ENCODE assay signal across 8 mouse cellular contexts in genomic region chr12:86883019-86883279, GRCm38 (mm10). TPM values are rescaled to one million over a fixed set of nuclear protein-coding genes. Genes with fewer than 3 reads are reported as not detected.
A peak's percentile ranks its signal among the peaks of the same experiment; 100 is the strongest.
DNase-seq lines count a peak whose midpoint lies in the region; ATAC-seq and TF ChIP-seq lines count a peak whose summit lies in the region.

No protein-coding gene starts in this region.

- peaks cover 60% of the 10 kb centered on the region for H3K79me2 ChIP-seq in myocyte (ENCODE audit: control insufficient read depth, insufficient read depth)

- no peak for ATAC-seq in embryonic facial prominence, embryonic 11.5 days (replicated peaks; ENCODE audit: insufficient number of reproducible peaks, low FRiP score, low TSS enrichment, low read depth)
- ATAC-seq in hindbrain, postnatal 0 days, result no peak

- peak overlapping the region; percentile 91 for H3K9ac ChIP-seq in embryonic facial prominence, embryonic 11.5 days (replicated peaks; ENCODE audit: low read length)
- H3K9ac ChIP-seq in hindbrain, postnatal 0 days (replicated peaks; ENCODE audit: low read length), result peak overlapping the region; percentile 99

- H3K4me2 ChIP-seq in embryonic facial prominence, embryonic 11.5 days (ENCODE audit: low read depth, low read length), result peak overlapping the region; percentile 99
- H3K4me2 ChIP-seq in hindbrain, postnatal 0 days (ENCODE audit: low read depth, low read length), result peak overlapping the region; percentile 93
- H3K4me2 ChIP-seq in myocyte (ENCODE audit: low read depth), result peak overlapping the region; percentile 95

- peak overlapping the region; percentile 100 for H3K27ac ChIP-seq in left cerebral cortex, adult 2 months
- H3K27ac ChIP-seq in embryonic facial prominence, embryonic 11.5 days (replicated peaks; ENCODE audit: low read depth, low read length), result no peak overlapping the region
- peak overlapping the region; percentile 100 for H3K27ac ChIP-seq in hindbrain, postnatal 0 days

- peak overlapping the region; percentile 97 for H3ac ChIP-seq in myocyte (ENCODE audit: control insufficient read depth, insufficient read length)

- H3K36me3 ChIP-seq in embryonic facial prominence, embryonic 11.5 days (replicated peaks; ENCODE audit: control insufficient read depth, insufficient read depth, low read depth, low read length), result no peaks in the 10 kb centered on the region
- no peaks in the 10 kb centered on the region for H3K36me3 ChIP-seq in hindbrain, postnatal 0 days (ENCODE audit: insufficient read depth, low read length)
- H3K36me3 ChIP-seq in myocyte (ENCODE audit: control insufficient read depth, insufficient read depth), result peaks cover 6% of the 10 kb centered on the region

- TF ChIP-seq CTCF in left cerebral cortex, adult 2 months (IDR thresholded peaks at IDR 0.05), result no peak
- TF ChIP-seq CTCF in hindbrain, postnatal 0 days (IDR thresholded peaks at IDR 0.05; ENCODE audit: low read depth), result no peak

- peaks cover 3% of the 10 kb centered on the region for H3K4me1 ChIP-seq in embryonic facial prominence, embryonic 11.5 days (ENCODE audit: control insufficient read depth, insufficient read depth, low read length)
- H3K4me1 ChIP-seq in hindbrain, postnatal 0 days (ENCODE audit: insufficient read depth, low read length), result peaks cover 1% of the 10 kb centered on the region

- no peaks in the 10 kb centered on the region for H3K27me3 ChIP-seq in embryonic facial prominence, embryonic 11.5 days (ENCODE audit: control insufficient read depth, insufficient read depth, low read length)
- no peaks in the 10 kb centered on the region for H3K27me3 ChIP-seq in hindbrain, postnatal 0 days (ENCODE audit: insufficient read depth, low read length)
- H3K27me3 ChIP-seq in myocyte (ENCODE audit: control insufficient read depth, insufficient read depth, insufficient read length), result no peaks in the 10 kb centered on the region

- H3K4me3 ChIP-seq in left cerebral cortex, adult 2 months, result peak overlapping the region; percentile 94
- H3K4me3 ChIP-seq in embryonic facial prominence, embryonic 11.5 days (ENCODE audit: low read depth, low read length), result peak overlapping the region; percentile 73
- peak overlapping the region; percentile 69 for H3K4me3 ChIP-seq in hindbrain, postnatal 0 days (ENCODE audit: low read length)
- peak overlapping the region; percentile 94 for H3K4me3 ChIP-seq in myocyte

- H3K9me3 ChIP-seq in embryonic facial prominence, embryonic 11.5 days (replicated peaks; ENCODE audit: control insufficient read depth, low read length), result no peaks in the 10 kb centered on the region
- no peaks in the 10 kb centered on the region for H3K9me3 ChIP-seq in hindbrain, postnatal 0 days (ENCODE audit: low read length)

- 2% methylated on average over 24 of the region's 24 CpGs for WGBS in embryonic facial prominence, embryonic 11.5 days
- under 1% methylated on average over 24 of the region's 24 CpGs for WGBS in hindbrain, postnatal 0 days

- intact Hi-C loops in left cerebral cortex, adult 2 months (cut with DNase I), result no loop called here
- intact Hi-C loops in left cerebral cortex, postnatal 25 days (cut with DNase I), result no loop called here

- DNase-seq in left cerebral cortex, adult 2 months (ENCODE audit: extremely low spot score in 1 of 2, low spot score in 2 of 2), result no peak
- DNase-seq in left cerebral cortex, postnatal 25 days (ENCODE audit: low spot score in 2 of 2), result no peak
- no peak for DNase-seq in embryonic facial prominence, embryonic 11.5 days (ENCODE audit: low spot score)
- no peak for DNase-seq in hindbrain, postnatal 0 days (ENCODE audit: low spot score)
- no peak for DNase-seq in left cerebral cortex, adult 8-10 months (ENCODE audit: low spot score in 2 of 2)
- no peak for DNase-seq in layer of hippocampus, adult 11-12 months (ENCODE audit: low spot score)
- no peak for DNase-seq in spleen, adult 12 weeks (ENCODE audit: low spot score)

- TF ChIP-seq POLR2A in myocyte (IDR thresholded peaks at IDR 0.05; ENCODE audit: insufficient read length, low read depth), result no peak

TF ChIP-seq in myocyte, 11 proteins besides CTCF, POLR2A, EP300 and RAD21:
- no peak for TF ChIP-seq MAX (IDR thresholded peaks at IDR 0.05; ENCODE audit: low read depth)
- no peak for TF ChIP-seq TCF12 (IDR thresholded peaks at IDR 0.05; ENCODE audit: insufficient read depth, poor library complexity, severe bottlenecking)
- TF ChIP-seq CEBPB (IDR thresholded peaks at IDR 0.05; ENCODE audit: insufficient read depth, poor library complexity, severe bottlenecking), result no peak
- TF ChIP-seq TCF3 (IDR thresholded peaks at IDR 0.05; ENCODE audit: insufficient read length, low read depth), result no peak
- TF ChIP-seq MYOD1 (IDR thresholded peaks at IDR 0.05; ENCODE audit: control insufficient read depth in 1 of 3, insufficient read length in 2 of 3, low read depth in 2 of 3), result no peak
- no peak for TF ChIP-seq USF1 (IDR thresholded peaks at IDR 0.05; ENCODE audit: low read depth)
- no peak for TF ChIP-seq REST (IDR thresholded peaks at IDR 0.05; ENCODE audit: insufficient read depth, insufficient read length)
- TF ChIP-seq SRF (IDR thresholded peaks at IDR 0.05; ENCODE audit: control insufficient read depth, insufficient read length, low read depth), result no peak
- no peak for TF ChIP-seq MYOG (IDR thresholded peaks at IDR 0.05; ENCODE audit: control insufficient read depth in 1 of 3, insufficient read depth in 1 of 3, insufficient read length in 2 of 3, low read depth in 2 of 3)
- no peak for TF ChIP-seq POLR2AphosphoS2 (IDR thresholded peaks at IDR 0.05; ENCODE audit: insufficient read length, low read depth)

RNA-seq across cellular contexts. Expression of gene Irf2bpl, which starts 1.6 kb away (rescaled TPM):
- total RNA-seq in left cerebral cortex, adult 2 months (2021), result 10 to 100 TPM; 74.3 to 80.8 TPM
- 10 to 100 TPM; 61.9 to 78.7 TPM for total RNA-seq in left cerebral cortex, postnatal 25 days (2021)
- polyA plus RNA-seq in embryonic facial prominence, embryonic 11.5 days (2014; fragmentation: Nextera tagmentation; extraction: Ambion mirVana), result 15.5 and 16.4 TPM in 2 replicates
- 146 and 159 TPM in 2 replicates for total RNA-seq in hindbrain, postnatal 0 days (2014; rRNA removed)
- polyA plus RNA-seq in hindbrain, postnatal 0 days (2015; fragmentation: Nextera tagmentation; extraction: Ambion mirVana), result 59.4 and 66.9 TPM in 2 replicates
- polyA plus RNA-seq in myocyte (2012; fragmentation: generic; extraction: Trizol), result 59.1 TPM
- total RNA-seq in left cerebral cortex, adult 8-10 months (2022), result 10 to 100 TPM; 60.7 to 74.9 (median 68.5) TPM
